Mouse (Mus musculus): ENCODE results near the gene Svbp.

DNA sequence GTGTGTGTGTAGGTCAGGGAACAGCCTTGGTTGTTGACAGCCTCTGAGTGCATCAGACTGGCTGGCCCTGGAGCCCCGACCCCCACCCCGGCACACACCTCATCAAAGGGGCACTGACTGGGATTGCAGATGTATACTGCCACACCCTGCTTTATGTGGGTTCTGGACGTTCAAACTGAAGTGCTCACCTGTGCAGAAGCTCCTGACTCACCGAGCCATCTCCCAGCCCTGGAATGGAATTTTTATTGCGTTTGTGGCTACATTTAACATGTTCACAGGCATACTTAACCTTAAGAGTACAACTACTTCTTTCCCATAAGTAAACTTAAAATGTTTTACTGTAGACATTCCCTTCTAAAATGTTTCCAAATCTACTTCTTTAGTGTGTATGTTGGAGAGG lies 37.2 kb upstream of the Svbp start:
- TF ChIP-seq CTCF (IDR thresholded peaks at IDR 0.05; ENCODE audit: low read depth): no peak
- no peak for TF ChIP-seq EP300 (optimal IDR thresholded peaks at IDR 0.05)
